Mouse (Mus musculus) urinary bladder, adult 18-20 months (tissue): ENCODE results near the gene Klhl7.

Experiments used
- DNase-seq, 2 experiments: peaks; one replicate each; pipeline ENCODE4 v3.0.0; 2022; ENCODE audit warnings: low spot score in 2 of 2, mixed read lengths in 2 of 2

The Klhl7 gene

GRCm38 (mm10) chr5:24100106-24100809 is at the start of gene Klhl7:
Gene Klhl7 (plus strand): TSS chr5:24100605.
- peak; percentile 69 to 75 for DNase-seq

- DNase-seq = no peak
These were observed 48.4 kb upstream of the Klhl7 start for GRCm38 (mm10) chr5:24051755-24052675.

GRCm38 (mm10) chr5:24053245-24054190 is 46.9 kb upstream of the Klhl7 start:
- no peak for DNase-seq

DNA sequence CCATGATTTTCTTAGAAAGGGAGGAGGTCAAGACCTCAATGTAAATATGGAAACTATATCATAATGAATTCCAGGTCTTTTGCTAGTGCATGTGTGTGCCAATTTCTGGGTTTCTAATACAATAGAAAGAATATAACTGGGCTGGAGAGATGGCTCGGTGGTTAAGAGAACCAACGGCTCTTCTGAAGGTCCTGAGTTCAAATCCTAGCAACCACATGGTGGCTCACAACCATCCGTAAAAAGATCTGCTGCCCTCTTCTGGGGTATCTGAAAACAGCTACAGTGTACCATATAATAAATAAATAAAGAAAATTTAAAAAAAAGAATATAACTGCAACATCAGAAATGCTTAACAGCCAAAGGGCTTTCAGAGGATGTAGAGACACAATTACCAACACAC is 46.0 kb upstream of the Klhl7 start:
- no peak for DNase-seq

DNA sequence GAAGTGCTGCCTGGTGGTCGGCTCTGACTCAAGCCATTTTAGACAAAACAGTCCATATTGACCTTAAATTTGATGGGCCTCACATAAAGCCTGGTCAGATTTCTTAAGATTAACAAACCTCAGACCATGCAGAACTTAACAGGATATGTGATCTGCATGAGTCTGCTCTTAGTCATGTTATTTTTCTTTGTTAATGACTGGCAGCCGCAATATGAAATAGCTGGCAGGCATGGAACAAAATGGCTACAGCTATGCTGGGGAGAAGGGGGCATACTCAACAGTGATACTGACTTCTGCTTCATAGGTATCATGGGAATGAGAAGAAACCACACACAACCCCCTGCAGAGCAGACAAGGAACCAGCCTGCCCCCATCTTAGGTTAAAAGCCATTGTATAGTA is 43.5 kb upstream of the Klhl7 start:
- no peak for DNase-seq

GRCm38 (mm10) chr5:24057592-24057991 is 42.8 kb upstream of the Klhl7 start:
- no peak for DNase-seq

GRCm38 (mm10) chr5:24060949-24061348 is 39.5 kb upstream of the Klhl7 start:
- no peak for DNase-seq

GRCm38 (mm10) chr5:24063034-24063433 is 37.4 kb upstream of the Klhl7 start:
- no peak for DNase-seq

DNA sequence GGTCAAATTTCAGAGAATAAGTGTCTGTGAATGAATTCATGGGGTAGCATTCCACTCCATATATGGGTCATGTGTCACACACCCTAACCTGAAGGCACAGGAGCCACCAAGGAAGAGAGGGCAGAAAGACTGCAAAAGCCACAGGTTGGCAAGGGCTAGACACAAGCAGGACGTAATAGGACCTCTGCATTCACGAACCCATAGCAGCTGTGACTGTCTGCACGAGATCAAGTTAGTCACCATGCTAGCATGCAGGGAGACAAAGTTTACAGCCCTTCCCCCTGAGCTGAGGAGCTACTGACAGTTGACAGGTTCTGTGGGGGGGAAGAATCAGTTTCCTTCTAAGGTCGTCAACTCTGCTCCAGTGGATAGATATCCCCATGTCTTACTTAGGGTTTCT is 36.9 kb upstream of the Klhl7 start:
- DNase-seq = no peak

- DNase-seq = no peak
These were observed 31.4 kb upstream of the Klhl7 start for GRCm38 (mm10) chr5:24068955-24069354.

GRCm38 (mm10) chr5:24072031-24072430 is 28.4 kb upstream of the Klhl7 start:
- DNase-seq = no peak

- DNase-seq = peak; percentile 39 to 68
These were observed 23.3 kb upstream of the Klhl7 start for GRCm38 (mm10) chr5:24076986-24077718.

GRCm38 (mm10) chr5:24077739-24078306 is 22.6 kb upstream of the Klhl7 start:
- DNase-seq = no peak

- DNase-seq = no peak
These were observed 21.8 kb upstream of the Klhl7 start for GRCm38 (mm10) chr5:24078420-24079179.

DNA sequence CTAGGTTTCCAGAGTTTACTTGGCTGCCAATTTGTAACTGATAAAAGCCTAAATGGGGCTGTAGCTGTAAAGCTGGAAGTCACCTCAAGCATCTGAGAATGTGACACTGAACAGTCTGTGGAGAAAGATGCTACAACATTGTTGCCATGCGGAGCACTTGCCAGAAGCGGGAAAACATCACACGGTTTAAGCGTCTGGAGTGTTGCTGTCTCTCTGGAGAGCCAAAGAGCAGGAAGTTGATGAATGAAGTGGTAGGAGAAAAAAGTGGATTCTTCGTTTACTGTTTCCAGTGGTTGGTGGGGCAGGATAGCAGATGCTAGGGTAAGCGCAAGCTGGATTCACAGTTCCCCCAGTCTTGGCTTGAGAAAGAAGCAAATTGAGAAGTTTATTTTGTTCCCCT is 19.6 kb upstream of the Klhl7 start:
- no peak for DNase-seq

GRCm38 (mm10) chr5:24084835-24085234 is 15.6 kb upstream of the Klhl7 start:
- DNase-seq = no peak

DNA sequence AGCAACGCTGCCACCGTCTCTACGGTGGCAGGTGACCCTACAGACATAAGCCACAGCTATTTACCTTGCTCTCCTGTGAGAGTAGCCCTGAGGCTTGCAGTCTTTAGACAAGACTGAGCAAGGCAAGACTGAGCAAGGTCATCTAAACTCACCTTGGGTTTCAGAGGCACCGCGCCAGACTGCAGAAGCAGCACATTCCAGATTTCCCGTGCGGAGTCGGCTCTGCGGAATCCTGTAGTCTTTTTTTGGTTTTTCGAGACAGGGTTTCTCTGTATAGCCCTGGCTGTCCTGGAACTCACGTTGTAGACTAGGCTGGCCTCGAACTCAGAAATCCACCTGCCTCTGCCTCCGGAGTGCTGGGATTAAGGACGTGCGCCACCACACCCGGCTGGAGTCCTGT is 14.2 kb upstream of the Klhl7 start:
- DNase-seq = no peak

DNA sequence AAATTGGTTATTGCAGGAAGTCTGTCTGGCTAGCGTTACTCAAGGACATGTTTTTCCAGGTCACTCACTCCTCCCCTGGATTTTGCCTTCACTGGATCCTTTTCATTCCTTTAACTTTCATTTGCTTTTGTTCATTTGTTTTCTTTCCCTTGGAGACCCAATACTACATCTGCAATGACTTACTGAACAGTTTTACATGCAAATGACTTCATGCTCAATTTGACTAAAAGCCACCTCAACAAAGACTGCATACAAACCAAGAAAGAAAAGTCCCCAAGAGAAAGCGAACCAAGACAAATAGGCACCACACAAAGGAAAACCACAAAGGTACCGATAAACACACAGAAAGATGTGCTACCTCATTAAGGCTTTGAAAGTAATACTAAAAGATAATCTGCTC is 13.5 kb upstream of the Klhl7 start:
- DNase-seq = no peak

- no peak for DNase-seq
These were observed 12.0 kb upstream of the Klhl7 start for GRCm38 (mm10) chr5:24088451-24088850.

- no peak for DNase-seq
These were observed 7.9 kb upstream of the Klhl7 start for GRCm38 (mm10) chr5:24092496-24092895.
